Mouse (Mus musculus): ENCODE data around the gene Fancc.

GRCm38 (mm10) chr13:63337239-63337960 lies 159.7 kb downstream of the Fancc start:
- TF ChIP-seq CTCF (IDR thresholded peaks at IDR 0.05; ENCODE audit: low read depth) (no peak), EP300 (IDR thresholded peaks at IDR 0.05; ENCODE audit: low read depth) (no peak)
